Mouse (Mus musculus) gastrocnemius, postnatal 36 days (tissue): ENCODE measurements around the gene Rpgrip1l. TPM values are rescaled to one million over a fixed set of nuclear protein-coding genes. Genes with fewer than 3 reads are reported as not detected.
A peak's percentile ranks its signal among the peaks of the same experiment; 100 is the strongest.

Source experiments
- DNase-seq, 2 experiments: peaks; one replicate each; pipeline ENCODE4 v3.0.0; 2022
- intact Hi-C: fragments of 180-260 bp; cut with DNase I; formaldehyde crosslinking; loops from one replicate; pipeline ENCODE4 v1.15.1; 2025
- long read RNA-seq, 2 experiments: library from polyadenylated mRNA; stranded (forward); transcript quantifications; one replicate each; pipeline ENCODE4 v2.0.0; 2021
- total RNA-seq, 2 experiments: library from RNA; stranded (reverse); gene quantifications; 2 replicates each; pipeline ENCODE4 v1.2.3; 2021

The Rpgrip1l gene
- total RNA-seq: 1 to 10 TPM; 1.6 to 2.7 TPM
- long read RNA-seq, experiment 1: 0 reads
- long read RNA-seq, experiment 2: 0 reads

- intact Hi-C loops: no loop called here
Observed at GRCm38 (mm10) chr8:91312835-91313832, at the start of gene Rpgrip1l, which contains the start of gene Fto. TSS of gene Rpgrip1l (minus strand) at chr8:91313262. TSS of gene Fto (plus strand) at chr8:91313525.

GRCm38 (mm10) chr8:91360644-91361357 lies 47.7 kb upstream of the Rpgrip1l start:
- DNase-seq: no peak
- intact Hi-C loops: no loop called here

More at GRCm38 (mm10) chr8:91312835-91313832, at the start of gene Rpgrip1l, which contains the start of gene Fto:
- peak; percentile 91 to 94 for DNase-seq

GRCm38 (mm10) chr8:91359511-91359910 lies 46.4 kb upstream of the Rpgrip1l start:
- intact Hi-C loops: loop anchor here (5.0 kb wide), 1 partner anchor 37 kb away; no protein-coding TSS in a partner anchor
- no peak for DNase-seq

GRCm38 (mm10) chr8:91358016-91358415 lies 45.0 kb upstream of the Rpgrip1l start:
- intact Hi-C loops: loop anchor here (5.0 kb wide), 1 partner anchor 36 kb away; no protein-coding TSS in a partner anchor
- no peak for DNase-seq

GRCm38 (mm10) chr8:91357493-91358014 lies 44.5 kb upstream of the Rpgrip1l start:
- intact Hi-C loops: loop anchor here (5.0 kb wide), 1 partner anchor 35 kb away; no protein-coding TSS in a partner anchor
- no peak for DNase-seq

- no peak for DNase-seq
- intact Hi-C loops: loop anchor here (5.0 kb wide), 1 partner anchor 34 kb away; no protein-coding TSS in a partner anchor
Observed at GRCm38 (mm10) chr8:91355956-91356699, 43.1 kb upstream of the Rpgrip1l start.

GRCm38 (mm10) chr8:91355301-91355905 lies 42.3 kb upstream of the Rpgrip1l start:
- no peak for DNase-seq
- intact Hi-C loops: loop anchor here (5.0 kb wide), 1 partner anchor 33 kb away; no protein-coding TSS in a partner anchor

GRCm38 (mm10) chr8:91353907-91354306 lies 40.8 kb upstream of the Rpgrip1l start:
- DNase-seq: no peak
- intact Hi-C loops: no loop called here

GRCm38 (mm10) chr8:91353062-91353461 lies 40.0 kb upstream of the Rpgrip1l start:
- DNase-seq: no peak
- intact Hi-C loops: no loop called here

GRCm38 (mm10) chr8:91352598-91352997 lies 39.5 kb upstream of the Rpgrip1l start:
- DNase-seq: no peak
- intact Hi-C loops: no loop called here

GRCm38 (mm10) chr8:91350628-91351027 lies 37.6 kb upstream of the Rpgrip1l start:
- intact Hi-C loops: no loop called here
- no peak for DNase-seq

GRCm38 (mm10) chr8:91349816-91350215 lies 36.8 kb upstream of the Rpgrip1l start:
- no peak for DNase-seq
- intact Hi-C loops: no loop called here

- no peak for DNase-seq
- intact Hi-C loops: no loop called here
Observed at GRCm38 (mm10) chr8:91347595-91347994, 34.5 kb upstream of the Rpgrip1l start.

GRCm38 (mm10) chr8:91347146-91347545 lies 34.1 kb upstream of the Rpgrip1l start:
- intact Hi-C loops: no loop called here

GRCm38 (mm10) chr8:91344659-91345058 lies 31.6 kb upstream of the Rpgrip1l start:
- intact Hi-C loops: no loop called here
- no peak for DNase-seq

More at GRCm38 (mm10) chr8:91347146-91347545, 34.1 kb upstream of the Rpgrip1l start:
- DNase-seq: no peak

- intact Hi-C loops: no loop called here
- DNase-seq: no peak
Observed at GRCm38 (mm10) chr8:91342798-91343197, 29.7 kb upstream of the Rpgrip1l start.

GRCm38 (mm10) chr8:91342196-91342595 lies 29.1 kb upstream of the Rpgrip1l start:
- no peak for DNase-seq
- intact Hi-C loops: no loop called here

- DNase-seq: no peak
Observed at GRCm38 (mm10) chr8:91340746-91341145, 27.7 kb upstream of the Rpgrip1l start.

GRCm38 (mm10) chr8:91339651-91340050 lies 26.6 kb upstream of the Rpgrip1l start:
- no peak for DNase-seq
- intact Hi-C loops: no loop called here

More at GRCm38 (mm10) chr8:91340746-91341145, 27.7 kb upstream of the Rpgrip1l start:
- intact Hi-C loops: no loop called here
